ENCODE assay signal across 8 mouse cellular contexts in the genomic region with DNA sequence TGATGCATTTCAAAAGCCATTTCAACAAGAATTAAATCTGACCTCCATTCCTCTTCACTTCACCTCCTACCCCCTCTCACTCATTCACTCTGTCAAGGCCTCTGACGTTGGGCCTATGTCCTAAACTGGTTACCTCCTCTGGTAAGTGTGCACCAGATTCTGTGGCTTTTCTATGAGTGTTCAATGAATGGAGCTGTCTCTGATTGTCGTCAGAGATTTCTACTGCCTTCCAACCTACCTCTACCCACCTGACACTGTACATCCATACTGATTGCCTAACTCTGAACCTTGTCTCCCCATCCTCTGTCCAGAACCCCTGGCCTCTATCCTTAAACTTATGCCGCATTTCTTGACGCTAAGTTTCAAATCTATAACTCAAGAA. TPM values are rescaled to one million over a fixed set of nuclear protein-coding genes. Genes with fewer than 3 reads are reported as not detected.
DNase-seq lines count a peak whose midpoint lies in the region; ATAC-seq and TF ChIP-seq lines count a peak whose summit lies in the region.

No protein-coding gene starts in this region.

- H3K9me3 ChIP-seq in E14TG2a.4 (ENCODE audit: low read length), result no peaks in the 10 kb centered on the region
- H3K9me3 ChIP-seq in forebrain, postnatal 0 days (ENCODE audit: low read length), result no peaks in the 10 kb centered on the region
- H3K9me3 ChIP-seq in liver, postnatal 0 days (ENCODE audit: low read length), result no peaks in the 10 kb centered on the region

- WGBS in forebrain, postnatal 0 days, result 19% methylated on average over 4 of the region's 4 CpGs
- WGBS in liver, postnatal 0 days (ENCODE audit: insufficient replicate concordance), result 20% methylated on average over 4 of the region's 4 CpGs

- H3K4me3 ChIP-seq in E14TG2a.4 (replicated peaks; ENCODE audit: low read length), result peak overlapping the region; percentile 88
- H3K4me3 ChIP-seq in forebrain, postnatal 0 days (ENCODE audit: low read depth, low read length), result peak overlapping the region; percentile 78
- peak overlapping the region; percentile 67 for H3K4me3 ChIP-seq in liver, postnatal 0 days (ENCODE audit: low read depth, low read length)

- peak overlapping the region; percentile 59 for H3K4me2 ChIP-seq in forebrain, postnatal 0 days (ENCODE audit: low read depth)
- peak overlapping the region; percentile 73 for H3K4me2 ChIP-seq in liver, postnatal 0 days (ENCODE audit: low read depth, low read length)

- peak; percentile 87 for DNase-seq in heart, adult 11 months
- DNase-seq in heart, adult 18-20 months, result no peak
- no peak for DNase-seq in forebrain, postnatal 0 days
- no peak for DNase-seq in liver, postnatal 0 days
- DNase-seq in B cell, adult 2 months, result no peak
- no peak for DNase-seq in thymus, postnatal 0 days (ENCODE audit: low spot score)
- no peak for DNase-seq in left cerebral cortex, postnatal 4 days

- ATAC-seq in forebrain, postnatal 0 days, result no peak
- ATAC-seq in liver, postnatal 0 days, result peak; percentile 27

- peak overlapping the region; percentile 66 for H3K9ac ChIP-seq in forebrain, postnatal 0 days
- H3K9ac ChIP-seq in liver, postnatal 0 days (replicated peaks), result peak overlapping the region; percentile 63; the same call in 1 of the 2 replicates

- H3K4me1 ChIP-seq in E14TG2a.4 (replicated peaks; ENCODE audit: low read depth, low read length), result peaks cover 83% of the 10 kb centered on the region
- H3K4me1 ChIP-seq in forebrain, postnatal 0 days (ENCODE audit: insufficient read depth), result peaks cover 4% of the 10 kb centered on the region; the same call in 1 of the 2 replicates
- peaks cover 21% of the 10 kb centered on the region for H3K4me1 ChIP-seq in liver, postnatal 0 days (ENCODE audit: insufficient read depth)

- H3K27ac ChIP-seq in forebrain, postnatal 0 days (ENCODE audit: low read depth, low read length), result peak overlapping the region; percentile 90
- H3K27ac ChIP-seq in liver, postnatal 0 days (ENCODE audit: low read depth), result peak overlapping the region; percentile 87

- H3K36me3 ChIP-seq in E14TG2a.4 (ENCODE audit: insufficient read depth, low read length), result peaks cover 28% of the 10 kb centered on the region
- H3K36me3 ChIP-seq in forebrain, postnatal 0 days (ENCODE audit: insufficient read depth), result peaks cover 21% of the 10 kb centered on the region
- H3K36me3 ChIP-seq in liver, postnatal 0 days (replicated peaks; ENCODE audit: insufficient read depth, low read length), result peaks cover 9% of the 10 kb centered on the region; the same call in 1 of the 2 replicates

- no peaks in the 10 kb centered on the region for H3K27me3 ChIP-seq in E14TG2a.4 (ENCODE audit: insufficient read depth, low read length)
- no peaks in the 10 kb centered on the region for H3K27me3 ChIP-seq in forebrain, postnatal 0 days (ENCODE audit: insufficient read depth, low read length)
- no peaks in the 10 kb centered on the region for H3K27me3 ChIP-seq in liver, postnatal 0 days (ENCODE audit: insufficient read depth, low read length)

- intact Hi-C loops in left cerebral cortex, postnatal 4 days (cut with DNase I), result no loop called here

- TF ChIP-seq CTCF in E14TG2a.4 (conservative IDR thresholded peaks at IDR 0.05; ENCODE audit: low read length), result no peak
- TF ChIP-seq CTCF in forebrain, postnatal 0 days (IDR thresholded peaks at IDR 0.05; ENCODE audit: low read depth), result no peak
- no peak for TF ChIP-seq CTCF in liver, postnatal 0 days (IDR thresholded peaks at IDR 0.05; ENCODE audit: low read depth)

- no peak; the same call in 1 of the 2 replicates for TF ChIP-seq EP300 in liver, postnatal 0 days (IDR thresholded peaks at IDR 0.05; ENCODE audit: low read depth)

RNA-seq across cellular contexts. Expression of gene Rab4b, which starts 0.8 kb away (rescaled TPM):
- 10 to 100 TPM; 10.5 to 11.6 TPM for total RNA-seq in heart, adult 18-20 months (2021)
- 66.8 and 71.6 TPM in 2 replicates for total RNA-seq in forebrain, postnatal 0 days (2014; rRNA removed)
- polyA plus RNA-seq in forebrain, postnatal 0 days (2015; fragmentation: Nextera tagmentation; extraction: Ambion mirVana), result 125 and 138 TPM in 2 replicates
- polyA plus RNA-seq in liver, postnatal 0 days (2015; fragmentation: Nextera tagmentation; extraction: Ambion mirVana), result 31.5 and 32.7 TPM in 2 replicates
- 125 and 131 TPM in 2 replicates for polyA plus RNA-seq in thymus, postnatal 0 days (2015; fragmentation: Nextera tagmentation; extraction: Ambion mirVana)
- total RNA-seq in left cerebral cortex, postnatal 4 days (2021), result 10 to 100 TPM; 86.0 to 89.0 TPM

RNA-seq across cellular contexts. Expression of gene Gm21983, which starts 3.0 kb away (rescaled TPM):
- total RNA-seq in heart, adult 18-20 months (2021), result not detected
- not detected in 2 replicates for total RNA-seq in forebrain, postnatal 0 days (2014; rRNA removed)
- not detected in 2 replicates for polyA plus RNA-seq in forebrain, postnatal 0 days (2015; fragmentation: Nextera tagmentation; extraction: Ambion mirVana)
- not detected in 2 replicates for polyA plus RNA-seq in liver, postnatal 0 days (2015; fragmentation: Nextera tagmentation; extraction: Ambion mirVana)
- not detected in 2 replicates for polyA plus RNA-seq in thymus, postnatal 0 days (2015; fragmentation: Nextera tagmentation; extraction: Ambion mirVana)
- total RNA-seq in left cerebral cortex, postnatal 4 days (2021), result not detected

RNA-seq across cellular contexts. Expression of gene Mia, which starts 3.0 kb away (rescaled TPM):
- under 1 TPM in 1 of 2 experiments, not detected in 1; 0.57 TPM for total RNA-seq in heart, adult 18-20 months (2021)
- 9.0 and 17.4 TPM in 2 replicates for total RNA-seq in forebrain, postnatal 0 days (2014; rRNA removed)
- 22.5 and 32.8 TPM in 2 replicates for polyA plus RNA-seq in forebrain, postnatal 0 days (2015; fragmentation: Nextera tagmentation; extraction: Ambion mirVana)
- polyA plus RNA-seq in liver, postnatal 0 days (2015; fragmentation: Nextera tagmentation; extraction: Ambion mirVana), result 0.88 and 0.99 TPM in 2 replicates
- 3.1 and 3.4 TPM in 2 replicates for polyA plus RNA-seq in thymus, postnatal 0 days (2015; fragmentation: Nextera tagmentation; extraction: Ambion mirVana)
- 1 to 10 TPM; 2.3 to 2.4 TPM for total RNA-seq in left cerebral cortex, postnatal 4 days (2021)

RNA-seq across cellular contexts. Expression of gene Egln2, which starts 11.3 kb away (rescaled TPM):
- total RNA-seq in heart, adult 18-20 months (2021), result 10 to 100 TPM; 58.6 to 60.1 TPM
- total RNA-seq in forebrain, postnatal 0 days (2014; rRNA removed), result 103 and 112 TPM in 2 replicates
- polyA plus RNA-seq in forebrain, postnatal 0 days (2015; fragmentation: Nextera tagmentation; extraction: Ambion mirVana), result 85.6 and 88.3 TPM in 2 replicates
- 32.9 and 33.5 TPM in 2 replicates for polyA plus RNA-seq in liver, postnatal 0 days (2015; fragmentation: Nextera tagmentation; extraction: Ambion mirVana)
- polyA plus RNA-seq in thymus, postnatal 0 days (2015; fragmentation: Nextera tagmentation; extraction: Ambion mirVana), result 52.4 and 59.5 TPM in 2 replicates
- total RNA-seq in left cerebral cortex, postnatal 4 days (2021), result 10 to 100 TPM; 89.8 to 91.3 TPM

RNA-seq across cellular contexts. Expression of gene BC024978, which starts 17.6 kb away (rescaled TPM):
- total RNA-seq in heart, adult 18-20 months (2021), result 10 to 100 TPM; 10.8 to 15.7 TPM
- total RNA-seq in forebrain, postnatal 0 days (2014; rRNA removed), result 5.7 and 5.8 TPM in 2 replicates
- polyA plus RNA-seq in forebrain, postnatal 0 days (2015; fragmentation: Nextera tagmentation; extraction: Ambion mirVana), result 2.0 TPM in 2 replicates
- 1.00 and 1.1 TPM in 2 replicates for polyA plus RNA-seq in liver, postnatal 0 days (2015; fragmentation: Nextera tagmentation; extraction: Ambion mirVana)
- 2.5 and 4.0 TPM in 2 replicates for polyA plus RNA-seq in thymus, postnatal 0 days (2015; fragmentation: Nextera tagmentation; extraction: Ambion mirVana)
- 10 to 100 TPM; 16.3 to 18.0 TPM for total RNA-seq in left cerebral cortex, postnatal 4 days (2021)
